Mouse (Mus musculus) MEL (cell line): ENCODE measurements at regions not wholly inside any gene's neighbourhood (a gene's known extent, or its start where the extent isn't known, plus 50 kb on each side); places are given as distances from the start of the nearest gene placed in this dataset.

Experiments used
- CTCF ChIP-seq, 3 experiments: IDR thresholded peaks in 2 of 3; conservative IDR thresholded peaks in 1 of 3; 2 replicates each; pipeline ENCODE4 v1.5.1; 2011 to 2012; ENCODE audit warnings: low read length in 3 of 3, low read depth in 2 of 3, mild to moderate bottlenecking in 2 of 3, improper control_type of control experiment in 1 of 3, inconsistent platforms in 1 of 3, mixed read lengths in 1 of 3, moderate library complexity in 1 of 3; ENCODE audit not compliant: control insufficient read depth in 1 of 3, insufficient read depth in 1 of 3, poor library complexity in 1 of 3, severe bottlenecking in 1 of 3
- MAX ChIP-seq: IDR thresholded peaks from 2 replicates; pipeline ENCODE4 v1.6.1; 2011; ENCODE audit warnings: low read length, improper control_type of control experiment
- USF1 ChIP-seq: IDR thresholded peaks from 2 replicates; pipeline ENCODE4 v1.6.1; 2014; ENCODE audit warnings: low read depth, mild to moderate bottlenecking, inconsistent platforms, low read length, improper control_type of control experiment, moderate library complexity

GRCm38 (mm10) chr12:49086076-49086475, 296.4 kb upstream of the Foxg1 start:
- TF ChIP-seq CTCF (IDR thresholded peaks at IDR 0.05 in 2 of 3, conservative IDR thresholded peaks at IDR 0.05 in 1 of 3; ENCODE audit: control insufficient read depth in 1 of 3, insufficient read depth in 1 of 3, low read depth in 2 of 3, low read length in 3 of 3, poor library complexity in 1 of 3, severe bottlenecking in 1 of 3) (no peak), MAX (no peak), USF1 (no peak)
